Mouse (Mus musculus): ENCODE measurements around the gene Slc13a5.

Gene Slc13a5

GRCm38 (mm10) chr11:72266960-72267560, at the start of gene Slc13a5:
Slc13a5 (minus strand) TSS chr11:72267222.
- DNase-seq (ENCODE audit: low read depth, low spot score), result peak; percentile 29

GRCm38 (mm10) chr11:72314151-72314895, 47.3 kb upstream of the Slc13a5 start, which contains the start of gene Fbxo39:
Fbxo39 (plus strand) TSS chr11:72314444.
- no peak for DNase-seq (ENCODE audit: low read depth, low spot score)

GRCm38 (mm10) chr11:72311355-72312001, 44.5 kb upstream of the Slc13a5 start:
- no peak for DNase-seq (ENCODE audit: low read depth, low spot score)

- DNase-seq (ENCODE audit: low read depth, low spot score), result no peak
These were observed 43.5 kb upstream of the Slc13a5 start for GRCm38 (mm10) chr11:72310491-72310890.

GRCm38 (mm10) chr11:72308982-72309381, 42.0 kb upstream of the Slc13a5 start:
- DNase-seq (ENCODE audit: low read depth, low spot score), result peak; percentile 8

GRCm38 (mm10) chr11:72307461-72307860, 40.4 kb upstream of the Slc13a5 start:
- DNase-seq (ENCODE audit: low read depth, low spot score), result no peak

GRCm38 (mm10) chr11:72302230-72302629, 35.2 kb upstream of the Slc13a5 start:
- no peak for DNase-seq (ENCODE audit: low read depth, low spot score)

GRCm38 (mm10) chr11:72301334-72301733, 34.3 kb upstream of the Slc13a5 start, which contains the start of gene Xaf1:
Xaf1 (plus strand) TSS chr11:72301629.
- peak; percentile 6 for DNase-seq (ENCODE audit: low read depth, low spot score)

- no peak for DNase-seq (ENCODE audit: low read depth, low spot score)
These were observed 26.1 kb upstream of the Slc13a5 start for GRCm38 (mm10) chr11:72293116-72293515.

GRCm38 (mm10) chr11:72287543-72287942, 20.5 kb upstream of the Slc13a5 start:
- no peak for DNase-seq (ENCODE audit: low read depth, low spot score)

- DNase-seq (ENCODE audit: low read depth, low spot score), result no peak
These were observed 20.1 kb upstream of the Slc13a5 start for GRCm38 (mm10) chr11:72287126-72287525.

- no peak for DNase-seq (ENCODE audit: low read depth, low spot score)
These were observed 19.6 kb upstream of the Slc13a5 start for GRCm38 (mm10) chr11:72286651-72287050.

- no peak for DNase-seq (ENCODE audit: low read depth, low spot score)
These were observed 19.0 kb upstream of the Slc13a5 start for GRCm38 (mm10) chr11:72285971-72286480.

GRCm38 (mm10) chr11:72284532-72285182, 17.6 kb upstream of the Slc13a5 start:
- DNase-seq (ENCODE audit: low read depth, low spot score), result no peak

GRCm38 (mm10) chr11:72283486-72284224, 16.6 kb upstream of the Slc13a5 start:
- DNase-seq (ENCODE audit: low read depth, low spot score), result no peak

GRCm38 (mm10) chr11:72281852-72282400, 14.9 kb upstream of the Slc13a5 start:
- DNase-seq (ENCODE audit: low read depth, low spot score), result no peak

GRCm38 (mm10) chr11:72281143-72281851, 14.3 kb upstream of the Slc13a5 start:
- DNase-seq (ENCODE audit: low read depth, low spot score), result no peak

GRCm38 (mm10) chr11:72273341-72273740, 6.3 kb upstream of the Slc13a5 start:
- DNase-seq (ENCODE audit: low read depth, low spot score), result no peak

- DNase-seq (ENCODE audit: low read depth, low spot score), result no peak
These were observed 4.7 kb upstream of the Slc13a5 start for GRCm38 (mm10) chr11:72271761-72272160.

All from mesoderm, embryonic 11.5 days (tissue).